ENCODE assay signal across 10 mouse cellular contexts in genomic region chr2:131125964-131126815, GRCm38 (mm10). TPM values are rescaled to one million over a fixed set of nuclear protein-coding genes. Genes with fewer than 3 reads are reported as not detected.
DNase-seq lines count a peak whose midpoint lies in the region; ATAC-seq and TF ChIP-seq lines count a peak whose summit lies in the region.
"Had no signal": no experiment of that assay in that cellular context is flagged by ENCODE, and none has a peak within 500 bp of the region (broad histone marks: within the 10 kb centered on the region; RNA-seq: fewer than 3 reads in every experiment).

No protein-coding gene starts in this region.

- no peaks in the 10 kb centered on the region for H3K36me3 ChIP-seq in lung, postnatal 0 days (ENCODE audit: insufficient read depth, low read length)
- H3K36me3 ChIP-seq in intestine, embryonic 15.5 days = no peaks in the 10 kb centered on the region
- no peaks in the 10 kb centered on the region for H3K36me3 ChIP-seq in stomach, embryonic 14.5 days (ENCODE audit: control insufficient read depth, insufficient read depth, low read length)

- DNase-seq in heart, adult 11 months = peak; percentile 91
- no peak for DNase-seq in heart, adult 8-10 months (ENCODE audit: low spot score)
- DNase-seq in lung, postnatal 0 days (ENCODE audit: low spot score) = no peak
- no peak for DNase-seq in lung, postnatal 10 days
- DNase-seq in T-cell, adult 2 months (ENCODE audit: low spot score) = no peak
- DNase-seq in natural killer cell, adult 2 months (ENCODE audit: low spot score in 2 of 2) = no peak
- DNase-seq: layer of hippocampus, adult 9-11 months had no signal

- H3K27me3 ChIP-seq in lung, postnatal 0 days (replicated peaks; ENCODE audit: insufficient read depth, low read length) = no peaks in the 10 kb centered on the region
- no peaks in the 10 kb centered on the region for H3K27me3 ChIP-seq in intestine, embryonic 15.5 days (replicated peaks)
- no peaks in the 10 kb centered on the region for H3K27me3 ChIP-seq in stomach, embryonic 14.5 days (ENCODE audit: control insufficient read depth, insufficient read depth, low read length)

- H3K4me2 ChIP-seq in lung, postnatal 0 days (replicated peaks; ENCODE audit: low read depth, low read length) = peak overlapping the region; percentile 79; the same call in 1 of the 2 replicates
- H3K4me2 ChIP-seq in intestine, embryonic 15.5 days (replicated peaks) = no peak overlapping the region
- H3K4me2 ChIP-seq in stomach, embryonic 14.5 days (replicated peaks; ENCODE audit: low read depth, low read length) = peak overlapping the region; percentile 64; the same call in 1 of the 2 replicates

- no peak overlapping the region for H3K9ac ChIP-seq in lung, postnatal 0 days (replicated peaks; ENCODE audit: low read depth)
- peak overlapping the region; percentile 59; the same call in 1 of the 2 replicates for H3K9ac ChIP-seq in intestine, embryonic 15.5 days
- no peak overlapping the region for H3K9ac ChIP-seq in stomach, embryonic 14.5 days (replicated peaks; ENCODE audit: low read depth, low read length)

- no peak for TF ChIP-seq EP300 in lung, postnatal 0 days (IDR thresholded peaks at IDR 0.05)

- no peaks in the 10 kb centered on the region for H3K9me3 ChIP-seq in lung, postnatal 0 days (ENCODE audit: low read length)
- no peaks in the 10 kb centered on the region for H3K9me3 ChIP-seq in intestine, embryonic 15.5 days
- H3K9me3 ChIP-seq in stomach, embryonic 14.5 days (ENCODE audit: control insufficient read depth, low read depth, low read length) = no peaks in the 10 kb centered on the region

- WGBS in lung, postnatal 0 days = 77% methylated on average over 9 of the region's 9 CpGs
- 67% methylated on average over 9 of the region's 9 CpGs for WGBS in intestine, embryonic 15.5 days
- 46% methylated on average over 9 of the region's 9 CpGs for WGBS in stomach, embryonic 14.5 days

- peaks cover 4% of the 10 kb centered on the region; the same call in 1 of the 2 replicates for H3K4me1 ChIP-seq in lung, postnatal 0 days (ENCODE audit: insufficient read depth, low read depth, low read length)
- peaks cover 16% of the 10 kb centered on the region for H3K4me1 ChIP-seq in intestine, embryonic 15.5 days (replicated peaks)
- peaks cover 23% of the 10 kb centered on the region for H3K4me1 ChIP-seq in stomach, embryonic 14.5 days (ENCODE audit: control insufficient read depth, insufficient read depth, low read length)

- no peak for TF ChIP-seq CTCF in lung, postnatal 0 days (IDR thresholded peaks at IDR 0.05)

- no peak for ATAC-seq in lung, postnatal 0 days
- no peak for ATAC-seq in intestine, embryonic 15.5 days
- ATAC-seq in stomach, embryonic 14.5 days (ENCODE audit: insufficient number of reproducible peaks, insufficient read depth, low FRiP score, low read depth) = 0 out of 2 replicates have a peak, but pooled peaks have one; percentile 3

- peak overlapping the region; percentile 64 for H3K27ac ChIP-seq in lung, postnatal 0 days (ENCODE audit: low read length)
- no peak overlapping the region for H3K27ac ChIP-seq in intestine, embryonic 15.5 days
- H3K27ac ChIP-seq in stomach, embryonic 14.5 days (ENCODE audit: low read length) = peak overlapping the region; percentile 66; the same call in 1 of the 2 replicates

- no peak overlapping the region for H3K4me3 ChIP-seq in lung, postnatal 0 days (ENCODE audit: low read depth, low read length)
- no peak overlapping the region for H3K4me3 ChIP-seq in intestine, embryonic 15.5 days (replicated peaks)
- peak overlapping the region; percentile 50; the same call in 1 of the 2 replicates for H3K4me3 ChIP-seq in stomach, embryonic 14.5 days (ENCODE audit: low read depth, low read length)

RNA-seq across cellular contexts. Expression of gene Hspa12b, which starts 0.9 kb away (rescaled TPM):
- 10 to 100 TPM; 21.5 to 33.7 (median 31.0) TPM for total RNA-seq in heart, adult 8-10 months (2022)
- polyA plus RNA-seq in lung, postnatal 0 days (2015; fragmentation: Nextera tagmentation; extraction: Ambion mirVana) = 16.7 and 17.9 TPM in 2 replicates
- polyA plus RNA-seq in intestine, embryonic 15.5 days (2015; fragmentation: Nextera tagmentation; extraction: Ambion mirVana) = 9.1 and 9.7 TPM in 2 replicates
- 12.3 and 14.2 TPM in 2 replicates for polyA plus RNA-seq in stomach, embryonic 14.5 days (2014; fragmentation: Nextera tagmentation; extraction: Ambion mirVana)

RNA-seq across cellular contexts. Expression of gene Gm11037, which starts 7.1 kb away (rescaled TPM):
- total RNA-seq in heart, adult 8-10 months (2022) = not detected
- polyA plus RNA-seq in lung, postnatal 0 days (2015; fragmentation: Nextera tagmentation; extraction: Ambion mirVana) = not detected in 2 replicates
- polyA plus RNA-seq in intestine, embryonic 15.5 days (2015; fragmentation: Nextera tagmentation; extraction: Ambion mirVana) = not detected in 2 replicates
- not detected in 2 replicates for polyA plus RNA-seq in stomach, embryonic 14.5 days (2014; fragmentation: Nextera tagmentation; extraction: Ambion mirVana)
- total RNA-seq: common myeloid progenitor, adult 5-6 weeks had no signal

RNA-seq across cellular contexts. Expression of gene 1700037H04Rik, which starts 33.7 kb away (rescaled TPM):
- 10 to 100 TPM in 3 of 4 experiments, 1 to 10 TPM in 1; 9.7 to 12.1 (median 10.5) TPM for total RNA-seq in heart, adult 8-10 months (2022)
- 28.3 and 32.8 TPM in 2 replicates for polyA plus RNA-seq in lung, postnatal 0 days (2015; fragmentation: Nextera tagmentation; extraction: Ambion mirVana)
- 98.6 and 110 TPM in 2 replicates for polyA plus RNA-seq in intestine, embryonic 15.5 days (2015; fragmentation: Nextera tagmentation; extraction: Ambion mirVana)
- 84.6 and 88.9 TPM in 2 replicates for polyA plus RNA-seq in stomach, embryonic 14.5 days (2014; fragmentation: Nextera tagmentation; extraction: Ambion mirVana)

RNA-seq across cellular contexts. Expression of gene Siglec1, which starts 39.6 kb away (rescaled TPM):
- total RNA-seq in heart, adult 8-10 months (2022) = 1 to 10 TPM in 3 of 4 experiments, under 1 TPM in 1; 0.98 to 2.4 (median 1.5) TPM
- 1.1 TPM in 2 replicates for polyA plus RNA-seq in lung, postnatal 0 days (2015; fragmentation: Nextera tagmentation; extraction: Ambion mirVana)
- 0.24 and 0.35 TPM in 2 replicates for polyA plus RNA-seq in intestine, embryonic 15.5 days (2015; fragmentation: Nextera tagmentation; extraction: Ambion mirVana)
- polyA plus RNA-seq in stomach, embryonic 14.5 days (2014; fragmentation: Nextera tagmentation; extraction: Ambion mirVana) = 0.22 and 0.48 TPM in 2 replicates

RNA-seq across cellular contexts. Expression of gene Cenpb, which starts 53.7 kb away (rescaled TPM):
- 10 to 100 TPM; 89.5 to 93.4 (median 90.3) TPM for total RNA-seq in heart, adult 8-10 months (2022)
- 13.2 and 14.9 TPM in 2 replicates for polyA plus RNA-seq in lung, postnatal 0 days (2015; fragmentation: Nextera tagmentation; extraction: Ambion mirVana)
- 12.5 and 12.6 TPM in 2 replicates for polyA plus RNA-seq in intestine, embryonic 15.5 days (2015; fragmentation: Nextera tagmentation; extraction: Ambion mirVana)
- 9.0 and 9.9 TPM in 2 replicates for polyA plus RNA-seq in stomach, embryonic 14.5 days (2014; fragmentation: Nextera tagmentation; extraction: Ambion mirVana)
